ENCODE assay signal across 27 mouse cellular contexts in the genomic region with DNA sequence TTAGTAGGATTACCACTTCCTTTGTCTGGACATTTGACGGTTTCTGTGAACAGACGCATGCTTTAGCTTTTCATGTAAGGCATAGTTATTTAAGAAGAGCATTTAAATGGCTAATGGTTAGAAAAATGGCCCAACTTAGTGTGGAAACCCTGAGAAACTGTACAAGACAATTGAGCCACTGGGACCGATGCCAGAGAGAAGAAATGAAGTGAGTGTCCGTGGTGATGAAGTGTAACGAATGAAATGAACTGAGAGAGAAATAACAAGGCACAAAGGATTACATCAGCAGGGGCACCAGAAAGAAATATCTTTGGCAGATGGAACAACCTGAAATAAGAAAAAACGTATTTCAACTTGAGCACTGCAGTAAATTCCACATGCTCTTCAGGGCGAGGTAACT.
A peak's percentile ranks its signal among the peaks of the same experiment; 100 is the strongest.
DNase-seq lines count a peak whose midpoint lies in the region; ATAC-seq and TF ChIP-seq lines count a peak whose summit lies in the region.
"Had no signal": no experiment of that assay in that cellular context is flagged by ENCODE, and none has a peak within 500 bp of the region (broad histone marks: within the 10 kb centered on the region; RNA-seq: fewer than 3 reads in every experiment).

No protein-coding gene starts in this region.

- no peak for DNase-seq in limb, embryonic 10.5 days (ENCODE audit: low spot score)
- DNase-seq in lung, postnatal 10 days = peak; percentile 39
- no peak for DNase-seq in lung, postnatal 0 days (ENCODE audit: low spot score)
- peak; percentile 29 for DNase-seq in lung, postnatal 36 days
- no peak for DNase-seq in kidney, adult 18-20 months
- DNase-seq: adrenal gland, postnatal 10 days; adrenal gland, postnatal 36 days; cerebellum, adult 11 months; cerebellum, adult 2 months; cerebellum, adult 9-11 months; cerebellum, postnatal 25 days; embryo, embryonic 11 days; gastrocnemius, postnatal 25 days; heart, adult 18-20 months; heart, postnatal 10 days; heart, postnatal 4 days had no signal

- H3K27ac ChIP-seq in limb, embryonic 13.5 days = no peak overlapping the region
- H3K27ac ChIP-seq in limb, embryonic 10.5 days = no peak overlapping the region
- no peak overlapping the region for H3K27ac ChIP-seq in lung, postnatal 0 days (ENCODE audit: low read length)
- H3K27ac ChIP-seq: embryonic facial prominence, embryonic 10.5 days; embryonic facial prominence, embryonic 13.5 days; forebrain, embryonic 12.5 days; forebrain, embryonic 15.5 days; heart, embryonic 15.5 days; hindbrain, embryonic 14.5 days; hindbrain, postnatal 0 days had no signal

- H3K4me3 ChIP-seq in limb, embryonic 13.5 days = no peak overlapping the region
- H3K4me3 ChIP-seq in limb, embryonic 10.5 days = no peak overlapping the region
- H3K4me3 ChIP-seq in lung, postnatal 0 days (ENCODE audit: low read depth, low read length) = no peak overlapping the region
- H3K4me3 ChIP-seq: embryonic facial prominence, embryonic 10.5 days; embryonic facial prominence, embryonic 13.5 days; erythroblast, embryonic 14.5 days; forebrain, embryonic 12.5 days; forebrain, embryonic 15.5 days; heart, embryonic 12.5 days; heart, embryonic 15.5 days had no signal

- no peaks in the 10 kb centered on the region for H3K4me1 ChIP-seq in limb, embryonic 13.5 days
- no peaks in the 10 kb centered on the region for H3K4me1 ChIP-seq in limb, embryonic 10.5 days
- H3K4me1 ChIP-seq in lung, postnatal 0 days (ENCODE audit: insufficient read depth, low read depth, low read length) = no peaks in the 10 kb centered on the region
- H3K4me1 ChIP-seq: embryonic facial prominence, embryonic 10.5 days; embryonic facial prominence, embryonic 13.5 days; forebrain, embryonic 12.5 days; forebrain, embryonic 15.5 days; heart, embryonic 12.5 days; heart, embryonic 15.5 days had no signal

- ATAC-seq in limb, embryonic 13.5 days (ENCODE audit: low FRiP score, low read depth) = peak; percentile 71
- no peak for ATAC-seq in lung, postnatal 0 days
- ATAC-seq: forebrain, embryonic 15.5 days; hindbrain, postnatal 0 days; Patski had no signal

- no peak for TF ChIP-seq EP300 in lung, postnatal 0 days (IDR thresholded peaks at IDR 0.05)

- H3K36me3 ChIP-seq in limb, embryonic 13.5 days = no peaks in the 10 kb centered on the region
- no peaks in the 10 kb centered on the region for H3K36me3 ChIP-seq in limb, embryonic 10.5 days
- H3K36me3 ChIP-seq in lung, postnatal 0 days (ENCODE audit: insufficient read depth, low read length) = no peaks in the 10 kb centered on the region
- H3K36me3 ChIP-seq: embryonic facial prominence, embryonic 10.5 days; embryonic facial prominence, embryonic 13.5 days; forebrain, embryonic 12.5 days; forebrain, embryonic 15.5 days; heart, embryonic 12.5 days; heart, embryonic 15.5 days had no signal

- 69% methylated on average over 7 of the region's 7 CpGs for WGBS in limb, embryonic 13.5 days
- WGBS in limb, embryonic 10.5 days = 88% methylated on average over 7 of the region's 7 CpGs
- 68% methylated on average over 7 of the region's 7 CpGs for WGBS in lung, postnatal 0 days

- H3K27me3 ChIP-seq in limb, embryonic 13.5 days = no peaks in the 10 kb centered on the region
- H3K27me3 ChIP-seq in limb, embryonic 10.5 days (ENCODE audit: low read depth, poor library complexity, severe bottlenecking) = no peaks in the 10 kb centered on the region
- no peaks in the 10 kb centered on the region for H3K27me3 ChIP-seq in lung, postnatal 0 days (replicated peaks; ENCODE audit: insufficient read depth, low read length)
- H3K27me3 ChIP-seq: embryonic facial prominence, embryonic 13.5 days; forebrain, embryonic 12.5 days; forebrain, embryonic 15.5 days; heart, embryonic 12.5 days; heart, embryonic 15.5 days had no signal

- no peak for TF ChIP-seq CTCF in lung, postnatal 0 days (IDR thresholded peaks at IDR 0.05)

- no peaks in the 10 kb centered on the region for H3K9me3 ChIP-seq in limb, embryonic 13.5 days
- no peaks in the 10 kb centered on the region for H3K9me3 ChIP-seq in limb, embryonic 10.5 days (replicated peaks)
- no peaks in the 10 kb centered on the region for H3K9me3 ChIP-seq in lung, postnatal 0 days (ENCODE audit: low read length)
- H3K9me3 ChIP-seq: embryonic facial prominence, embryonic 10.5 days; embryonic facial prominence, embryonic 13.5 days; forebrain, embryonic 12.5 days; forebrain, embryonic 15.5 days; heart, embryonic 12.5 days; heart, embryonic 15.5 days had no signal

- H3K9ac ChIP-seq in limb, embryonic 13.5 days = no peak overlapping the region
- no peak overlapping the region for H3K9ac ChIP-seq in lung, postnatal 0 days (replicated peaks; ENCODE audit: low read depth)
- H3K9ac ChIP-seq: embryonic facial prominence, embryonic 13.5 days; forebrain, embryonic 12.5 days; forebrain, embryonic 15.5 days; heart, embryonic 12.5 days; heart, embryonic 15.5 days; hindbrain, embryonic 14.5 days had no signal

- H3K4me2 ChIP-seq in limb, embryonic 13.5 days (replicated peaks) = no peak overlapping the region
- no peak overlapping the region for H3K4me2 ChIP-seq in lung, postnatal 0 days (replicated peaks; ENCODE audit: low read depth, low read length)
- H3K4me2 ChIP-seq: embryonic facial prominence, embryonic 13.5 days; forebrain, embryonic 12.5 days; forebrain, embryonic 15.5 days; heart, embryonic 12.5 days; heart, embryonic 15.5 days; hindbrain, embryonic 14.5 days had no signal

Comparison
In these comparisons a context has a peak if more than half of its experiments do, and no peak if none do; other contexts are left out.
1. DNase-seq: peak in lung, postnatal 10 days (single experiment) and lung, postnatal 36 days (single experiment); none in limb, embryonic 10.5 days (single experiment), lung, postnatal 0 days (single experiment) and kidney, adult 18-20 months (single experiment).